Mouse (Mus musculus): Measurements from ENCODE around the gene Exog. TPM values are rescaled to one million over a fixed set of nuclear protein-coding genes. Genes with fewer than 3 reads are reported as not detected.

Gene Exog
- polyA plus RNA-seq, 1 experiment = 3.2 TPM

DNA sequence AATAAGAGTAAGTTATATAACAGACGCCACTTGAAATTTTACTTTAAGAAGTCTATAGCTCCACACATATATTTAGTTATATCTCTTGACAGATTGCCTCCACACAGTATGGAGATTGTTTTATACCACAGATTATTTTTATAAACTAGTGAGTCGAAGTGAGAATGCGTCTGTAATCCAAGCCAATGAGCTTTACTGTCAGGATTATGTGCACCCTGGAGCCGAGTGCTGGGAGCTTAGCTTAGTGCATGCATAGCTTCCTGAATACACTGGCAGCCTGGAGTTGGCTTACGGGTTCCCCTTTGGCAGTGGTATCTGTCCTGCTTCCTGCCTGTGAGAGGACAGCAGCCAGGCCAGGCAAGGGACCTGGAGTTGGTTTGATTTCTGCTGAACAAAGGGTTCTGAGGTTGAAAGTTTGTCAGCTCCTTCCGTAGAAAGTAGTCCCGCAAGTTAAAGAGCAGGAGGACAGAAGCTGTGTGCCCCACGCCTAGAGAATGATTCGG lies 6.2 kb upstream of the Exog start:
- H3K4me1 ChIP-seq (ENCODE audit: control insufficient read depth, insufficient read depth, low read length) = no peaks in the 10 kb centered on the region
- 81% methylated on average over 9 of the region's 9 CpGs for WGBS
- TF ChIP-seq POLR2A (IDR thresholded peaks at IDR 0.05; ENCODE audit: borderline replicate concordance, extremely low read depth, low read depth, low read length) = no peak
- no peak for TF ChIP-seq CTCF (IDR thresholded peaks at IDR 0.05; ENCODE audit: insufficient read depth, low read length)
- H3K4me3 ChIP-seq (replicated peaks; ENCODE audit: extremely low read depth, low read depth, low read length) = no peak overlapping the region
- no peak for DNase-seq

DNA sequence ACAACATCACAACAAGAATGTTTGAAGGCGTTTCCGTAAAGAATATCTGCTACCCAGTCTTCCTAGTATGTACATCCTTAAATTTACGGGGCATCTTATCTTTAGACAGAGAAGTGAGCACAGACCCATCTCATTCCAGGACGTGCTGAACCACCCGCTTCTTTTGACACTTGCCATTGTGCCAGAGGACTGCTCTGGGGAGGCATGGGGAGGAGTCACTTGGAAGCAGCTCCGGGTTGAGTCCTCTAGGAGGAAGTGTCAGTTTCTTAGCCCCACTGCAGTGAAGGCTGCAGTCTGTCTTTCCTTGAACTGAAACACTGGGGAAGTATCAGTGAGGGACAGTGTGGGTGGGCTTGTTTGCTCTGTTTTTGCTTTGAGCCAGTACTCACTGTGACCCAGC lies 994 bp downstream of the Exog start:
- Histone ChIP-seq H3K4me3 (replicated peaks; ENCODE audit: extremely low read depth, low read depth, low read length) (no peak overlapping the region), H3K4me1 (ENCODE audit: control insufficient read depth, insufficient read depth, low read length) (peaks cover 7% of the 10 kb centered on the region; the same call in 1 of the 2 replicates)
- DNase-seq = no peak
- WGBS = 16% methylated on average over 6 of the region's 6 CpGs
- TF ChIP-seq CTCF (IDR thresholded peaks at IDR 0.05; ENCODE audit: insufficient read depth, low read length) (no peak), POLR2A (IDR thresholded peaks at IDR 0.05; ENCODE audit: borderline replicate concordance, extremely low read depth, low read depth, low read length) (no peak)

DNA sequence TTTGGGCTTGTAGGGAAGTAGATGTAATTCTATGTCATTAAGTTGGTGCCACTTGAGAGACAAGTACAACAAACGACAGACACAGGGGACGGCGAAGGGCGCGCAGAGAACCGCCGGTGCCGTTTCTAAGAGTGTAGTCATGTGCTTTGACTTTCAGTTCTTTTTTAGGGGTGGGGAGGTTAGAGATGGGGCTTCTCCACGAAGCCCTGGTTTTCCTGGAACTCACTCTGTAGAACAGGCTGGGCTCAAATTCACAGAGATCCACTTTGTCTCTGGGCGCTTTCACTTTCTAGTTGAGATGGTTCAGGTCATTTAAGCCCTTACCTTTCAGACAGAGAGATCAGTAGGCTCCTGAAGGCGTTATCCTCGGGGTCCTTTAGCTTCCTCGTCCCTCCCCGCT lies 11.2 kb downstream of the Exog start:
- 74% methylated on average over 14 of the region's 14 CpGs for WGBS
- DNase-seq = no peak
- Histone ChIP-seq H3K4me3 (replicated peaks; ENCODE audit: extremely low read depth, low read depth, low read length) (no peak overlapping the region), H3K4me1 (ENCODE audit: control insufficient read depth, insufficient read depth, low read length) (no peaks in the 10 kb centered on the region)
- TF ChIP-seq CTCF (IDR thresholded peaks at IDR 0.05; ENCODE audit: insufficient read depth, low read length) = no peak
- no peak for TF ChIP-seq POLR2A (IDR thresholded peaks at IDR 0.05; ENCODE audit: borderline replicate concordance, extremely low read depth, low read depth, low read length)

DNA sequence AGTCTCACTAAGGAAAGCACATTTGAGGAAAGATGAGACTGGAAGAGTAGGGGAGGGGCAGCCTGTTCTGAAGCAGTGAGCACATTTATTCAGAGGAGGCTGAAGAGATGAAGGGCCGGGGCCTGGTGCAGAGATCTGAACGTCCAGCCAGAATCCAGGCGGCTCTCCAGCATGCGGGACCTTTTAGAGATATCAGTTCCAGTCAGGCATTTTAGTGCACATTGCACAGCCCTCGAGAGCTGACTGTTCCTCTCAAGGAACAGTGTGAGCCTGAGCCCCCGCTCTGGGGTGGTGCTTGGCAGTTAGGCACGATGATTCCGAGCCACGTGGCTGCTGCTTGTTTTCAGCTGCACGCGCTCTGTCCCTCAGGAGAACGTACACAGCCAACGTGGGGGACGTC lies 12.4 kb downstream of the Exog start:
- 82% methylated on average over 14 of the region's 14 CpGs for WGBS
- no peaks in the 10 kb centered on the region for H3K4me1 ChIP-seq (ENCODE audit: control insufficient read depth, insufficient read depth, low read length)
- no peak for DNase-seq
- TF ChIP-seq POLR2A (IDR thresholded peaks at IDR 0.05; ENCODE audit: borderline replicate concordance, extremely low read depth, low read depth, low read length) (no peak), CTCF (IDR thresholded peaks at IDR 0.05; ENCODE audit: insufficient read depth, low read length) (no peak)
- H3K4me3 ChIP-seq (replicated peaks; ENCODE audit: extremely low read depth, low read depth, low read length) = no peak overlapping the region

DNA sequence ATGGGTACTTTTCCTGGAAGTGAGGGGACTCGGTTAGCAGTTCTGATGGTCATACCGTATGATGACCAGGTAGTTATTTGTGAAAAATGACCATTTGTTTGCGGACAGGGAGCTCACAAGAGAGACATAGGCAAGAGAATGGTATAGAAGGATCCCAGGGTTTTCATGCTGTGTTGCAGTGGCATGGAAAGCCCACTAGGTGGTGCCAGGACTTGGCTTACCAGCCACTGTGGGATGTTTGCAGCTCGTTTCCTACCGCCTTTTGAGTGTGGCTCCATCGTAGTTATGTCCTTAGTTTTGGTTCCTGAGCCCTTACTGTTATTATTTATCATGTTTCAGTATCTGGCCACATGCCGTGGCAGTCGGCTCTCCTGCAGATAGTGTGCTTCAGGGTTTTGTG lies 15.7 kb downstream of the Exog start:
- TF ChIP-seq POLR2A (IDR thresholded peaks at IDR 0.05; ENCODE audit: borderline replicate concordance, extremely low read depth, low read depth, low read length) (no peak), CTCF (IDR thresholded peaks at IDR 0.05; ENCODE audit: insufficient read depth, low read length) (peak; percentile 95)
- H3K4me3 ChIP-seq (replicated peaks; ENCODE audit: extremely low read depth, low read depth, low read length) = no peak overlapping the region
- 42% methylated on average over 8 of the region's 8 CpGs for WGBS
- no peaks in the 10 kb centered on the region for H3K4me1 ChIP-seq (ENCODE audit: control insufficient read depth, insufficient read depth, low read length)
- peak; percentile 40 for DNase-seq

DNA sequence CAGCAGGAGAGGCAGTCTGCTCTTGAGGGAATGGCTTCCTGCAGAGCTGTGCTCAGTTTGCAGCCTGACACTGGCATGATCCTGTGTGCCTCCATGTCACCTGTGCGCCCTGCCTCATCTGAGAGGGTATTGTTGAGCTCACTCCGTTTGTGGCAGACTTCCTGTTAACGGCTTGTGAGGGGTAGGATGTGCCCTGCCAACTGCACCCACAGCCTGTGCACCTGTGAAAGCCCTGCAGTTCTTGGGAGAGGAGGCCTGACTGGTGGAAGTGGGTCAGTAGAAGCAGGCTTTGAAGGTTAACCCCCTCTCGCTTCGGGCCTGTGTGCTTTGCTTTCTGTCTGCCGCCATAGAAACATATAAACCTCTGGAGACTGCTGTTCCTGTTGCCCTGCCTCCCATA lies 20.3 kb downstream of the Exog start:
- H3K4me3 ChIP-seq (replicated peaks; ENCODE audit: extremely low read depth, low read depth, low read length) = no peak overlapping the region
- WGBS = 83% methylated on average over 6 of the region's 6 CpGs
- TF ChIP-seq POLR2A (IDR thresholded peaks at IDR 0.05; ENCODE audit: borderline replicate concordance, extremely low read depth, low read depth, low read length) (no peak), CTCF (IDR thresholded peaks at IDR 0.05; ENCODE audit: insufficient read depth, low read length) (no peak)
- H3K4me1 ChIP-seq (ENCODE audit: control insufficient read depth, insufficient read depth, low read length) = no peaks in the 10 kb centered on the region
- no peak for DNase-seq

DNA sequence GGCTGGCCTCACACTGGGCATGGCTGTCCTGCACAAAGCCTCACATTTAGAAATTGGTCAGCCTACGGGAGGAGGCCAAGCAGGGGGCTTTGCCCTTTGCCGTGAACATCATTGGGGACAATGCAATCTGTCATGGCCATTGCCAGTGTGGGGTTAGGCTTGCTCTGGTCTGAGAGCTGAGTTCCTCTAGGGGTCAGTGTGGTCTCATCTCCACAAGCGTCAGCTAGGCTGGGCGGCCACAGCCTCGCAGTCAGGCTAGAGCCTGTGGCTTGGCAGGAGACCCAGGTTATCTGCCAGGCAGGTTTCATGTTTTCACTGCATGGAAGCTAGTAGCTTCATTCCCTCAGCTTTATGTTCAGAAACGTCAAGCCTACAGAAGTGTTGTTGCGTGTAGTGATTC lies 20.9 kb downstream of the Exog start:
- no peak overlapping the region for H3K4me3 ChIP-seq (replicated peaks; ENCODE audit: extremely low read depth, low read depth, low read length)
- 59% methylated on average over 7 of the region's 7 CpGs for WGBS
- no peak for DNase-seq
- TF ChIP-seq CTCF (IDR thresholded peaks at IDR 0.05; ENCODE audit: insufficient read depth, low read length) = peak; percentile 33; the same call in 1 of the 2 replicates
- no peak for TF ChIP-seq POLR2A (IDR thresholded peaks at IDR 0.05; ENCODE audit: borderline replicate concordance, extremely low read depth, low read depth, low read length)
- H3K4me1 ChIP-seq (ENCODE audit: control insufficient read depth, insufficient read depth, low read length) = no peaks in the 10 kb centered on the region

DNA sequence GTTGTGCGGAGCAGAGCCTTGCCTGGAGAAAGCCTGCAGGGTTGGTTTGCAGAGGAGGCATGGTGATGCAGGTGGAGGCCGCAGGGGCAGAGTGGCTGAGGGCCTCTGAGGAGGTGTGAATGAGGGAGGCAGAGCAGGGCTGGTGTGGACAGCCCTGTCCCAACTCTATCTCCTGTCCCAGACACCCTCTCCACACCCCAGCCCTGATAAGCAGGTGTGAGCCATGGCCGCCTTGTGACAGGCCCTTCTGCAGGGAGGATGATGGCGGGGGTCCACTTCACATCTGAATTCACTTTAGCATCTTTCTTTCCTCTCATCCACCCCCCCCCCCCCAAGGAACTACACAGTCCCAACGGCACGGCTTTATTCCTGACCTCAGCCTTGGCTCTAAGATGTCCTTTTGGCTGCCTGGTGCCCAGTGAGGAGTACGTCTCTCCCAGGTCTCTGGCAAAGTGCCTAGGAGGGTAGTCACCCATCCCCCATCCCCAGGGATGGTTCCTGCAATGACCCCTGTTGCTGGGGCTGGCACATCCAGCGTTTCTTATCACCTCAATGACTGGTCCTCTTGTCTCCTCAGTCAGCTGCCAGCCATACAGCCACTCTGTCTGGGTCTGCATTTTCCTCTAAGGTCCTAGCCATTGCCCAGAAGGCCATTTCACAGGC lies 25.1 kb downstream of the Exog start:
- no peaks in the 10 kb centered on the region for H3K4me1 ChIP-seq (ENCODE audit: control insufficient read depth, insufficient read depth, low read length)
- TF ChIP-seq CTCF (IDR thresholded peaks at IDR 0.05; ENCODE audit: insufficient read depth, low read length) = no peak
- TF ChIP-seq POLR2A (IDR thresholded peaks at IDR 0.05; ENCODE audit: borderline replicate concordance, extremely low read depth, low read depth, low read length) = no peak
- no peak for DNase-seq
- H3K4me3 ChIP-seq (replicated peaks; ENCODE audit: extremely low read depth, low read depth, low read length) = no peak overlapping the region
- WGBS = 80% methylated on average over 8 of the region's 8 CpGs

DNA sequence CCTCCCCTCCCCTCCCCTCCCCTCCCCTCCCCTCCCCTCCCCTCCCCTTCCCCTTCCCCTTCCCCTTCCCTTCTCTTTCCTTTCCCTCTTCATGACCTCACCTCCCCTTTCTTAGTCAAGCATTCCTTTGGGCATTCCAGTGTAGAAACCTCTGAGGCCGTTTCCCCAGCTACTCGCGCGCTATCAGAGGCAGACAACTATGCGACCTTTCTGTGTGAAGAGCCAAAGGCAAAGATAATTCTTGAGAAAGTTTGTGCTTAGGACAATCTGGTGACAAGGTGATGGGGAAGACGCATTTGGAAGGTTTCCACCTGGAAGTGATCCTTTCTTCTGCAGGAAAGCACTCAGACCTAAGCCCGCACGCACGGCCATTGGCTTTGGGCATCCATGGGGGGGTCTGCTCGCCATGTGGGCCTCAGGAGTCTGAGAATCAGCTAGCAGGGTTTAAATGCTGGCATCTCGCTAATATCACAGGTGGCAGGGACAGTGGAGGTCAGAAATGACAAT lies 27.7 kb downstream of the Exog start:
- no peak overlapping the region for H3K4me3 ChIP-seq (replicated peaks; ENCODE audit: extremely low read depth, low read depth, low read length)
- TF ChIP-seq CTCF (IDR thresholded peaks at IDR 0.05; ENCODE audit: insufficient read depth, low read length) = no peak
- no peak for TF ChIP-seq POLR2A (IDR thresholded peaks at IDR 0.05; ENCODE audit: borderline replicate concordance, extremely low read depth, low read depth, low read length)
- no peaks in the 10 kb centered on the region for H3K4me1 ChIP-seq (ENCODE audit: control insufficient read depth, insufficient read depth, low read length)
- no peak for DNase-seq
- WGBS = 65% methylated on average over 11 of the region's 11 CpGs

DNA sequence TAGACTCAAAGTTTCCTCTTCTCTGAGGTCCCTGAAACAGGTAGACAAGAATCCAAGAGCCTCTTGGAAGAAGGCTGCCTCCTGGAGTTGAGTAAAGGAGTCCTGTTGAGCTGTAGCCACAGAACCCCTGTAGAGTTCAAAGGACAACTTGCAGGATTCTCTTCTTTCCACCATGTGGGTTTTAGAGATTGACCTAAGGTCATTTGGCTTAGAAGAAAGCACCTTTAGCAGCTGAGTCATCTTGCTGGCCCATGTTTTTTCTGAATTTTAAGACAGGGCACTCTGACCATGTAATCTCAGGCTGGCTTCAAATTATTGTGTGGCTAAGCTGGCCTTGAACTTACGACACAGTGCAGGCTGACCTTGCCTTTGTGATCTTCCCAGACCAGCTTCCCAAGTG lies 28.3 kb downstream of the Exog start:
- Histone ChIP-seq H3K4me3 (replicated peaks; ENCODE audit: extremely low read depth, low read depth, low read length) (no peak overlapping the region), H3K4me1 (ENCODE audit: control insufficient read depth, insufficient read depth, low read length) (0 out of 2 replicates have a peak, but pooled peaks cover 3% of the 10 kb centered on the region)
- WGBS = 92% methylated on average over 1 of the region's 1 CpGs
- no peak for DNase-seq
- TF ChIP-seq CTCF (IDR thresholded peaks at IDR 0.05; ENCODE audit: insufficient read depth, low read length) (no peak), POLR2A (IDR thresholded peaks at IDR 0.05; ENCODE audit: borderline replicate concordance, extremely low read depth, low read depth, low read length) (no peak)

Measured in lung, adult 2 months (tissue).